Mouse (Mus musculus) liver, embryonic 14.5 days (tissue): ENCODE results near the gene Hrnr.

Source experiments
- CTCF ChIP-seq: IDR thresholded peaks from 2 replicates; pipeline ENCODE4 v1.5.1; 2016; ENCODE audit warnings: antibody characterized with exemption, low read depth, control low read depth
- EP300 ChIP-seq: IDR thresholded peaks from 2 replicates; pipeline ENCODE4 v1.6.1; 2016; ENCODE audit warnings: antibody characterized with exemption, low read depth

DNA sequence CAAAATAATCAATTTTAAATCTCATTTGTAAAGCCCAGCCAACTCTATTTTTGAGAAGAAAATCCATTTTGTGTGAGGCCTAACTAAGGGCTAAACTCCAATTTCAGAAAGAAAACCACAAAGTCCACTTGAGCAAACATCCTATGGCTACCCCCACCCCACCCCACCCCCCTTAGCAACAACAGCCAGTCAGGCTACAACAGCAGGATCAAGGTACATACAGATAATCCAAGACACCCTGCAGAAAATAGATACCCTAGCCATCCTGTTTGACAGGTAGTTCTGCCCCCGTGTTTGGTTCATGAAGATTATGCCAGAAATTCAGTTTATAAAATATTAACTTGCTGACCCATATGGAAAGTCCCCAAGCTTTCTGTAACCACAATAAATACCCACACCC is 48.6 kb downstream of the Hrnr start:
- TF ChIP-seq EP300: no peak
- TF ChIP-seq CTCF: no peak
